Mouse (Mus musculus): Measurements from ENCODE around the gene Kat5.

Gene Kat5

GRCm38 (mm10) chr19:5629907-5630306 lies 19.9 kb upstream of the Kat5 start:
- no peak for DNase-seq (ENCODE audit: low read depth, low spot score)

- no peak for DNase-seq (ENCODE audit: low read depth, low spot score)
Observed at GRCm38 (mm10) chr19:5625311-5625710, 15.3 kb upstream of the Kat5 start.

GRCm38 (mm10) chr19:5621884-5622283 lies 11.8 kb upstream of the Kat5 start:
- no peak for DNase-seq (ENCODE audit: low read depth, low spot score)

- DNase-seq (ENCODE audit: low read depth, low spot score), result no peak
Observed at GRCm38 (mm10) chr19:5620007-5620406, 10.0 kb upstream of the Kat5 start.

GRCm38 (mm10) chr19:5614953-5615352 lies 4.9 kb upstream of the Kat5 start:
- DNase-seq (ENCODE audit: low read depth, low spot score), result no peak

GRCm38 (mm10) chr19:5612762-5613411 lies 2.9 kb upstream of the Kat5 start:
- DNase-seq (ENCODE audit: low read depth, low spot score), result no peak

GRCm38 (mm10) chr19:5611973-5612372 lies 1.9 kb upstream of the Kat5 start:
- DNase-seq (ENCODE audit: low read depth, low spot score), result no peak

- DNase-seq (ENCODE audit: low read depth, low spot score), result no peak
Observed at GRCm38 (mm10) chr19:5609171-5609546, 878 bp downstream of the Kat5 start.

- no peak for DNase-seq (ENCODE audit: low read depth, low spot score)
Observed at GRCm38 (mm10) chr19:5608707-5609106, 1.3 kb downstream of the Kat5 start.

GRCm38 (mm10) chr19:5607705-5608410 lies 2.2 kb downstream of the Kat5 start:
- DNase-seq (ENCODE audit: low read depth, low spot score), result no peak

GRCm38 (mm10) chr19:5606196-5606595 lies 3.8 kb downstream of the Kat5 start:
- DNase-seq (ENCODE audit: low read depth, low spot score), result no peak

- no peak for DNase-seq (ENCODE audit: low read depth, low spot score)
Observed at GRCm38 (mm10) chr19:5605126-5605525, 4.9 kb downstream of the Kat5 start.

GRCm38 (mm10) chr19:5603664-5604063 lies 6.4 kb downstream of the Kat5 start:
- DNase-seq (ENCODE audit: low read depth, low spot score), result no peak

GRCm38 (mm10) chr19:5601752-5602541 lies 8.1 kb downstream of the Kat5 start, which contains the start of gene Rnaseh2c:
TSS of gene Rnaseh2c (plus strand) at chr19:5601873.
- peak; percentile 67 for DNase-seq (ENCODE audit: low read depth, low spot score)

GRCm38 (mm10) chr19:5599224-5599623 lies 10.8 kb downstream of the Kat5 start:
- no peak for DNase-seq (ENCODE audit: low read depth, low spot score)

GRCm38 (mm10) chr19:5591888-5592287 lies 18.1 kb downstream of the Kat5 start:
- DNase-seq (ENCODE audit: low read depth, low spot score), result no peak

- no peak for DNase-seq (ENCODE audit: low read depth, low spot score)
Observed at GRCm38 (mm10) chr19:5589159-5589558, 20.9 kb downstream of the Kat5 start.

GRCm38 (mm10) chr19:5581995-5582394 lies 28.0 kb downstream of the Kat5 start:
- no peak for DNase-seq (ENCODE audit: low read depth, low spot score)

GRCm38 (mm10) chr19:5580776-5581175 lies 29.3 kb downstream of the Kat5 start:
- DNase-seq (ENCODE audit: low read depth, low spot score), result no peak

- no peak for DNase-seq (ENCODE audit: low read depth, low spot score)
Observed at GRCm38 (mm10) chr19:5579971-5580370, 30.1 kb downstream of the Kat5 start.

- DNase-seq (ENCODE audit: low read depth, low spot score), result no peak
Observed at GRCm38 (mm10) chr19:5575336-5575735, 34.7 kb downstream of the Kat5 start.

- no peak for DNase-seq (ENCODE audit: low read depth, low spot score)
Observed at GRCm38 (mm10) chr19:5572331-5573125, 37.5 kb downstream of the Kat5 start.
